Mouse (Mus musculus): Measurements from ENCODE around the gene Itpkb.

DNA sequence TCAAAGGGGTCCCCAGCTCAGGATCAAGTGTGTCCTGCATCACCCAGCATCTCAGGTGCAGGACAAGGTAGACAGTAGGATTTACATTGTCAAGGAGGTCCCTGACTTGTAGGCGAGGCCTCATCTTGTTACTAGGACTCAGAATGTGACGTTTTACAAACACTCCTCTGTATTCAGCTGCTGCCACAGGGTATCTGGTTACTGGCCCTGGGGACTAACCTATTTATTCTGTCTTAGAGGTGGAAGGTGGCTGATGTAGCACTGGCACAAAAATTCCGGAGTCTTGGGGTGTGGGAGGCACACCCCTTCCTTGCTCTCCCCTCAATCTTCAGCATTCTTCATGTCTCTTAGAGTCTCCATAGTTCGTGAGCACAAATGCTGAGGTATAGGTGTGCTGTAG is 16.8 kb downstream of the Itpkb start:
- TF ChIP-seq CTCF (IDR thresholded peaks at IDR 0.05; ENCODE audit: low read depth) = no peak
- no peak for TF ChIP-seq EP300 (IDR thresholded peaks at IDR 0.05; ENCODE audit: low read depth)
